Mouse (Mus musculus): ENCODE measurements around the gene Npas4. TPM values are rescaled to one million over a fixed set of nuclear protein-coding genes. Genes with fewer than 3 reads are reported as not detected.

The Npas4 gene
- total RNA-seq (2023): not detected

DNA sequence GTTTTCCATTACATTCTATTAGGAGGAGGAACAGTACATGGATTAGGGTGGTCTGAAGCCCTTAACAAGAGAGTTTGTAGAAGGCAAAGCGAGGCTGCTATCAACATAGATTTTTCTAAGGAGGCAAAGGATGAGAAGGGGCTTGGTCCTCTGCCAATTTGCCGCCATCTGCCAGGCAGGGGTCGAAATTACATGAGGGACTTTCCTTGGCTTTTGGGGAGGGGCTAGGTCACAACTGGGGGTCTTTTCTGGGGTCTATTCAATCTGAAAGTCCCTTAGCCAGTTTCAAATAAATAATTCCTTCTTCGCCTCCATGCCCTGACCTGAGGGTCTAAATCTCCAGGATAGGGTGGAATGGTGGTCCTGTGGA, at the start of gene Npas4:
TSS of gene Npas4 (minus strand) at position 61 of the 370 bp plus-strand sequence.

GRCm38 (mm10) chr19:5038709-5039156, 48.6 kb upstream of the Npas4 start, which contains the start of the genes B4gat1 and AC124502.3:
B4gat1 (plus strand) TSS chr19:5038826.
AC124502.3 (plus strand) TSS chr19:5038891.

DNA sequence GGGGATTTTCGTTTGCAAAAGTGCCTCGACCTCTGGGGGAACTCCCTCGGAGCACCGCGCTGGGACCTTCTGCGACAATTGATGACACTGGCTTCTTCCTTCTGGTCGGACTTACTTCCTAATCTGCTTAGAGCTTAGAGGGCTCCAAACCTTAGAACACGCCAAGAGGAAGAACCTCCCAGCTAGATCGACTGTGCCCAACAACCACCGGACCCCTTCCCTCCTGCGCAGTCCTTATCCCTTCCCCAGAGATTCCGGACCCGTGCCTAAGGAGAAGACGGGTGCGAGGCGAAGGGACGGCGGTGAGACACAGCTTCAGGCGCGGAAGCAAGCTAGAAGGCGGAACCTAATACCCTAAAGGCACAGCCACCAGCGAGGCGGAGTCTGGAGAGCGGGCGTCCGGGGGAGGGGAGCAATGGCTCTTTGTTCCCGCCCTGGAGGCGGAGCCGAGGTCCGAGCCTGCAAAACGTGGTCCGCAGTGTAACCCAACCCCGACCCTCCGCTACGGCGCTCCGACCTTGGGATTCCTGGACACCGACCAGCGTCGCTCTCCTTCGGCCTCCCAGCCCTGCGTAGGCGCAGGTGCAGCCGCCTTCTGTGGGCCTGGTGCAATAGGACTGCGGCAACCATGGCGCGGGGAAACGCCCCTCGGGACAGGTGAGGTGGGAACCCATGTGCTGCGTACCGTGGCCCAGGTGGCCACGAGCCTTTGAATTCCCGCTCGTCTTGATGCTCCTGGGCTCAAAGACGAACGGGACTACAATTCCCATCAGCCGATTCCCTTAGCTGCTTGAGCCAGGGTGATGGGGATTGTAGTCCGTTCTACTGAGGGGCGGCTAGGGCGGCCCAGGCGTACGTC, 33.7 kb upstream of the Npas4 start, which contains the start of gene Slc29a2:
TSS of gene Slc29a2 (plus strand) at position 240 of the 859 bp plus-strand sequence.

DNA sequence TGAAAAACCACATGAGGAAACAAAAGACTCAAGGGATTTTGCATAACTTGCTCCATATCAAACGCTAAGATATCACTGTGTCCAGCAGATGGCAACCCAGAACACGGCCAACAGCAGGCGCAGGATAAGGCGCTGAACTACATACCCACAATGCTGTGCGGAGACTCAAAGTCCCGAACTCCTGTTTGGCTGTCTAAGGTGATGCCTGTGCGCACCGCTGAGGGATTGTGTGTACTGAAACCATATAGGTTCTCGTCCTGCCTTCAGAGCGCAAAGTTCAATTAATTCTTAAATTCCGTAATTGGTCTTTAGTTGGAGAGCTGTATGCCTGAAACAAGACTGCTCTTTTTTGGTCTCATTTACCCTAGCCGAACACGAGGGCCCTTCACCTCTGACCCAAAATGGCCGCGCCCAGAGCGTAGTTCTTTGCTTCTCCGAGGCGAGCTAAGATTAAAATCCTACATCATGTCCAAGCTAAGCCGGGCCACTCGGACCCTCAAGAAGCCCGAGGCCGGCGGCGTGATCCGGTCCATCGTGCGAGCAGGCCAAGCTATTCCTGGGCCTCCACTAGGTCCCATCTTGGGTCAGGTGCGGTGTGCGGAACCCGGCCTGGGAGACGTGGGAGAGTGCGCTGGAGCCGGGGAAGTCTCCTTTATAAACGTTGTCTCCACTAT, 28.1 kb downstream of the Npas4 start, which contains the start of gene Mrpl11:
TSS of gene Mrpl11 (plus strand) at position 220 of the 674 bp plus-strand sequence.

GRCm38 (mm10) chr19:4942551-4943252, 47.4 kb downstream of the Npas4 start, which contains the start of gene Peli3:
Peli3 (minus strand) TSS chr19:4943127.

Other genes starting within 250 kb of the Npas4 start
- gene Rbm4b, start 233.8 kb downstream of the Npas4 start, total RNA-seq (2023): 10 to 100 TPM in 1 of 2 experiments, 1 to 10 TPM in 1; 9.8 to 10.5 TPM
- gene Rbm4, start 196.4 kb downstream of the Npas4 start, total RNA-seq (2023): 10 to 100 TPM; 53.6 to 54.3 TPM
- 10 to 100 TPM; 18.5 to 37.7 TPM for gene Gm21992, start 178.7 kb downstream of the Npas4 start, total RNA-seq (2023)
- 10 to 100 TPM; 43.4 to 61.4 TPM for gene Rbm14, start 178.7 kb downstream of the Npas4 start, total RNA-seq (2023)
- 10 to 100 TPM; 30.3 to 37.9 TPM for gene Ccs, start 151.0 kb downstream of the Npas4 start, total RNA-seq (2023)
- not detected for gene Ccdc87, start 150.9 kb downstream of the Npas4 start, total RNA-seq (2023)
- 10 to 100 TPM; 15.4 to 24.4 TPM for gene Ctsf, start 135.2 kb downstream of the Npas4 start, total RNA-seq (2023)
- not detected for gene Actn3, start 112.4 kb downstream of the Npas4 start, total RNA-seq (2023)
- 1 to 10 TPM; 6.1 to 6.4 TPM for gene Zdhhc24, start 111.6 kb downstream of the Npas4 start, total RNA-seq (2023)
- 1 to 10 TPM in 1 of 2 experiments, under 1 TPM in 1; 0.52 to 1.1 TPM for gene Bbs1, start 83.7 kb downstream of the Npas4 start, total RNA-seq (2023)
- 10 to 100 TPM; 65.0 to 67.8 TPM for gene Dpp3, start 62.0 kb downstream of the Npas4 start, total RNA-seq (2023)
- gene Peli3, start 47.2 kb downstream of the Npas4 start, total RNA-seq (2023): 1 to 10 TPM; 1.3 to 1.9 TPM
- gene Mrpl11, start 28.2 kb downstream of the Npas4 start, total RNA-seq (2023): 10 to 100 TPM; 17.5 to 20.4 TPM
- 1 to 10 TPM; 3.9 to 6.4 TPM for gene Slc29a2, start 33.5 kb upstream of the Npas4 start, total RNA-seq (2023)
- 10 to 100 TPM in 1 of 2 experiments, 1 to 10 TPM in 1; 9.0 to 12.8 TPM for gene B4gat1, start 48.5 kb upstream of the Npas4 start, total RNA-seq (2023)
- 1 to 10 TPM in 1 of 2 experiments, under 1 TPM in 1; 0.46 to 2.7 TPM for gene AC124502.3, start 48.6 kb upstream of the Npas4 start, total RNA-seq (2023)
- gene Brms1, start 51.0 kb upstream of the Npas4 start, total RNA-seq (2023): 10 to 100 TPM; 55.4 to 63.3 TPM
- gene Rin1, start 60.2 kb upstream of the Npas4 start, total RNA-seq (2023): 1 to 10 TPM; 2.5 to 2.6 TPM
- under 1 TPM in 1 of 2 experiments, not detected in 1; 0.46 TPM for gene Cd248, start 77.8 kb upstream of the Npas4 start, total RNA-seq (2023)
- gene Tmem151a, start 95.2 kb upstream of the Npas4 start, total RNA-seq (2023): 1 to 10 TPM in 1 of 2 experiments, under 1 TPM in 1; 0.89 to 3.0 TPM
- gene Yif1a, start 98.2 kb upstream of the Npas4 start, total RNA-seq (2023): 10 to 100 TPM; 24.5 to 29.6 TPM
- under 1 TPM; 0.60 to 0.79 TPM for gene Cnih2, start 108.2 kb upstream of the Npas4 start, total RNA-seq (2023)
- gene Rab1b, start 116.8 kb upstream of the Npas4 start, total RNA-seq (2023): 100 to 1,000 TPM; 138 to 140 TPM
- 10 to 100 TPM; 18.8 to 23.2 TPM for gene Klc2, start 128.2 kb upstream of the Npas4 start, total RNA-seq (2023)